Mouse (Mus musculus) spleen, adult 2 months (tissue): ENCODE results near the gene Dhdh.
"Not testable (repeated sequence)": the region's sequence is repeated elsewhere in the genome, so short reads cannot be mapped to it uniquely, and the experiment has no call there.

Source experiments
- CTCF ChIP-seq: fragments of 200-500 bp; IDR thresholded peaks from 2 replicates; pipeline ENCODE4 v1.5.1; 2011; ENCODE audit warnings: mild to moderate bottlenecking, inconsistent platforms; ENCODE audit not compliant: insufficient read depth, insufficient read length, insufficient replicate concordance; ENCODE audit errors: extremely low read depth
- POLR2A ChIP-seq: fragments of 200-500 bp; IDR thresholded peaks from 2 replicates; pipeline ENCODE4 v1.6.1; 2011; ENCODE audit warnings: low read depth, low read length, inconsistent platforms

DNA sequence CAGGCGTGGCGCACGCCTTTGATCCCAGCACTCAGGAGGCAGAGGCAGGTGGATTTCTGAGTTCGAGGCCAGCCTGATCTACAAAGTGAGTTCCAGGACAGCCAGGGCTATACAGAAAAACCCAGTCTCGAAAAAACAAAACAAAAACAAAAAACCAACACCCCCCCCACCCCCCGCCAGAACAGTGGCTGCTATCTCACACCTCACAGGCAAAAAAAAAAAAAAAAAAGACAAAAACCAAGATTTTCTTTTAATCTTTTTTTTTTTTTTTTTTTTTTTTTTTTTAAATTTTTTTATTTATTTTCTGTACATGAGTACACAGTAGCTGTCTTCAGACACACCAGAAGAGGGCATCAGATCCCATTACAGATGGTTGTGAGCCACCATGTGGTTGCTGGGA, 38.6 kb upstream of the Dhdh start:
- TF ChIP-seq CTCF, POLR2A: not testable (repeated sequence)
